Mouse (Mus musculus): ENCODE measurements around the gene Klf1.

Klf1 gene

DNA sequence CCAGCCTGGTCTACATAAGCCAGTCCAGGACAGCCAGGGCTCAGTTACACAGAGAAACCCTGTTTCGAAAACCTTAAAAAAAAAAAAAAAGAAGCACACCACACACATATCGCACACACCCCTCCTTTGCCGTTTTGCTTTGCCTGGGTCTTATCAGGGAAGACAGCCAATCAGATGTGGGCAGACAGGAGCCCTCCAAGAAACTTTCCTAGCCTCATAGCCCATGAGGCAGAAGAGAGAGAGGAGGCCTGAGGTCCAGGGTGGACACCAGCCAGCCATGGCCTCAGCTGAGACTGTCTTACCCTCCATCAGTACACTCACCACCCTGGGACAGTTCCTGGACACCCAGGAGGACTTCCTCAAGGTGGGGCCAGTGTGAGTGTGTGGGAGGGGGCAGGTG lies at the start of gene Klf1:
Gene Klf1, plus strand, starts transcription at position 177 of the 400 bp plus-strand sequence.
- in situ Hi-C loops (cut with MboI; ENCODE audit: unreplicated experiment in 2 of 2): loop anchor here (10.0 kb wide), 3 partner anchors 57 to 307 kb away; partner anchors contain the start of genes Calr (in 1 of the 2) and Rad23a (in 1 of the 2)

DNA sequence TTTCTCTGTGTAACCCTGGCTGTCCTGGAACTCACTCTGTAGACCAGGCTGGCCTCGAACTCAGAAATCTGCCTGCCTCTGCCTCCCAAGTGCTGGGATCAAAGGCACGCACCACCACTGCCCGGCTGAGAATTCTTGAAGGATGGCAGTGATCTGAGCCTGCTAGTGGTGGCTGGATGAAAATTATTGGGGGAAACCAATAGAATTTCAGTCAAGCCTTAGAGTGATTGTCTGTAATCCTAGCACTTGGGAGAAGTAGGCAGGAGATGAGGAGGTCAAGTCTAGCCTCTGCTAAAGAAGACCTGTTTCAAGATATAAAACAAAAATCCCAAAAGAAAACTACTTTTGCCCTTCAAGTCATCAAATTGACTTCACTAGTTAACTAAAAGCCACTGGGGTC lies 45.3 kb upstream of the Klf1 start:
- in situ Hi-C loops (cut with MboI; ENCODE audit: unreplicated experiment in 2 of 2): no loop called here

DNA sequence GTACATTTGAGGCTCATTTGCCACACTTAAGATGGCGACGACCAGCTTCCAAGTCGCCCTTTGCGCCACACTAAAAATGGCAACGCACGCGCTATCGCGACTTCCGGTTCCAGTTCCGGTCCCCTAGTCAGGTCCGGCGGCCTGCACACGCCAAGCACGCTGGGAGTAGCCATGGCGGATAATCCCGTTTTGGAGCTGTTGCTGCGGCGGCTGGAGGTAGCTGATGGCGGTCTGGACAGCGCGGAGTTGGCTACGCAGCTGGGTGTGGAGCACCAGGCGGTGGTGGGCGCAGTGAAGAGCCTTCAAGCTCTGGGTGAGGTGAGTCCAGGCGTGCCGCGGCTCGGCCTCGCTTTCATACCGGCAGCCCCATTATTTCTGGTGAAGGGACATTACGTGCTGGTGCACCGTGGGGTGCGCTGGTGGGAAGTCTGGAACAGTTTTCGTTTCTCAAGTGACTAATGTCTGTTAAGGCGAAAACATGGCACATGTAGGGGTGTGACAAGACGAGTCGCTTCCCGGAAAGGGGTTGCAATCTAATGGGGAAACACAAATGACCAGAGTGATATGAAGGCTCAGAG lies 44.8 kb upstream of the Klf1 start, which contains the start of gene Farsa:
Gene Farsa, plus strand, starts transcription at position 126 of the 578 bp plus-strand sequence.
- in situ Hi-C loops (cut with MboI; ENCODE audit: unreplicated experiment in 2 of 2): no loop called here

DNA sequence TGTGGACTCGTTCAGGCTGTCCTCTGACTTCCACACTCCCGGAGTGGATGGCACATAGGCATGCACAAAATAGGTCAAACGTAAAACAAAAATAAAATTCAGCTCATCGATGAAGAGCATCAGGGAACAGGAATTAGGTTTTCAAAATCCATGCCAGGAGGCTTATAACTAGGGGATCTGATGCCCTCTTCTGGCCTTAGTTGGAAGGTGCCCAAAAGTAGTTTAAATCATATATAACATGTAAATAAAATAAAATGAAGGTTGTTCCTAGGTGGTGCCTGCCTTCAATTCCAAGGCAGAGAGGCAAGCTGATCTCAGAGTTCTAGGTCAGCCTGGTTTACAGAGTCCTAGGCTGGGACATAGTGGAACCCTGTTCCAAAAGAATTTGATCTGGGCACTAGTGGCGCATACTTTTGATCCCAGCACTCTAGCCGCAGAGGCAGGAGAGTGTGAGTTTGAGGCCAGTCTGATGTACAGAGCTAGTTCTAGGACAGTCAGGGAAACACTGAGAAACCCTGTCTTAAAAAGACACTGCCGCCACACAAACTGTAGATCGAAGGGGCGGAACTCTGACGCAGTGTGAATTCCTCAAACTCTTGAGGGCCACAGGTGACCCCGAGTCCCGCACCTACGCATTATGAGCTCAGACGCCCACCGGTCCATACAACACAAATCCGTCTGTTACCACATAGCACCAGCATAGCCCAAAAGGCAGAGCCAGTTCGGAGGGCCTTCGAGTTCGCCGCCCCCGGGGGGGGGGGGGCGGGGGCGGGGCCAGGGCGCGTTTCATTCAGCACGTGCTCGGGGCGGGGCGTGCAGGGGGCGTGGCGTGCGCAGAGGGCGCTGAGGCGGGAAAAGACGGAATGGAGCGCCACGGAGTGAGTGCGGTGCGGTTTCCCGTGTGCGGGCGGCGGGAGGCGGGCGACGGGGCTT lies 30.1 kb upstream of the Klf1 start, which contains the start of gene Syce2:
Gene Syce2, plus strand, starts transcription at position 736 of the 933 bp plus-strand sequence.
- in situ Hi-C loops (cut with MboI; ENCODE audit: unreplicated experiment in 2 of 2): no loop called here

DNA sequence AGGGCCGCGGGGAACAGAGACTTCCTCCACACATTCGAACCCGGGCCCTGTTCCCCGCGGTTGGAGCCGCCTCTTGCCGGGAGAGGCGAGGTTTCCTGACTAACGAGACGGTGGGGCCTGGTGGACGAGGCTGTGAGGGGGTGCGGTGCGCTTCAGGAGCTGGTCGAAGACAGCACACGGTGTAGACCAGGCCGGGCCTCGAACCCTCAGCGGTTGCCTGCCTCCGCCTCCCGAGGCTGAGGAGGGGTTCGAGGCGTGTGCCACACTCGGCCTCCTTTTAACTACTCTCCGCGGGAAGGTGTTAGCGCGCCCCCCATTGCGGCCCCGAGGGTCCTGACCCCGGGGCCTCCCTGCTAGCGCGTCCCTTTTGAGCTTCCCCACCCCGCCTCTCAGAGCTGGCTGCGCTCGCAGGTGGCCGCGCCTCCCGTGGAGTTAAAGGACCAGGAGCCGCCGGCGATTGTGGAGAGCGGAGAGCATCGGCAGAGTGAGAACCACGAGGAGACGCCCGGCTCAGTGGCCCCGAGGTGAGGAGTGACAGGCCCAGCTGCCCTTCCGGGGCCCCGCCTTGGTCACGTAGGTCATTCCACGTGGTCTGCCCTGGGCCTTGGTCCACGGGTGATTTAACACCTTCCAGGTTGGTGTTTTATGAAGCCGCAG lies 29.3 kb upstream of the Klf1 start:
- in situ Hi-C loops (cut with MboI; ENCODE audit: unreplicated experiment in 2 of 2): no loop called here

DNA sequence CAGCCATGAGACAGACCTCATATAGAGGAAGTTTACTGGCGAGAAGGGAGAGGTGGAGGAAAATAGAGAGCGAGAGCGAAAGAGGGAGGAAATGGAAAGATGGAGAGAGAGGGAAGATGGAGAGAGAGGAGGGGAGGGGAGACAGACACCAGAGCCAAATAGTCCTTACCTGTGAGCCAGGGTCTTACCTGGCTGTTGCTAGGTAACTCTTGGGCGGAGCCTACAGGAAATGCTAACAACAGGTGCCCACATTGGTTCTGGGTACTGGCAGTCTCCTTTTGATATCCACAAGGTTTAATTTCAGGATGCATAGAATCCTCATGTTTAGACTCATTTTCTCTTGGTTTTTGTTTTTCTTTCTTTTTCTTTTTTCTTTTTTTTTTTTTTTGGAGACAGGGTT lies 28.7 kb upstream of the Klf1 start:
- in situ Hi-C loops (cut with MboI; ENCODE audit: unreplicated experiment in 2 of 2): no loop called here

DNA sequence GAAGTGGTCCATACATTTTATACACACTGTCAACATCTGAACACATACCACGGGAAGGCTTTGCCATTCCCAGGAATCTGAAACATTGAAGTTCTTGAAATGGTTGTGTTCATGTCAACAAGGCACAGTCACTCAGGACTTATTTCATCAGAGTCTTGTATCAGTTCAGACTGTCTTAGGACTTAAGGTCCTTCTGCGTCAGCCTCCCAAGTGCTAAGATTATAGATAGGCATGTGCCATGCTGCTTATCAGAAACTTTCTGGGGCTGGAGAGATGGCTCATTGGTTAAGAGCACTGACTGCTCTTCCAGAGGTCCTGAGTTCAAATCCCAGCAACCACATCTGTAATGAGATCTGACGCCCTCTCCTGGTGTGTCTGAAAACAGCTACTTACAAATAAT lies 27.4 kb upstream of the Klf1 start:
- in situ Hi-C loops (cut with MboI; ENCODE audit: unreplicated experiment in 2 of 2): no loop called here

DNA sequence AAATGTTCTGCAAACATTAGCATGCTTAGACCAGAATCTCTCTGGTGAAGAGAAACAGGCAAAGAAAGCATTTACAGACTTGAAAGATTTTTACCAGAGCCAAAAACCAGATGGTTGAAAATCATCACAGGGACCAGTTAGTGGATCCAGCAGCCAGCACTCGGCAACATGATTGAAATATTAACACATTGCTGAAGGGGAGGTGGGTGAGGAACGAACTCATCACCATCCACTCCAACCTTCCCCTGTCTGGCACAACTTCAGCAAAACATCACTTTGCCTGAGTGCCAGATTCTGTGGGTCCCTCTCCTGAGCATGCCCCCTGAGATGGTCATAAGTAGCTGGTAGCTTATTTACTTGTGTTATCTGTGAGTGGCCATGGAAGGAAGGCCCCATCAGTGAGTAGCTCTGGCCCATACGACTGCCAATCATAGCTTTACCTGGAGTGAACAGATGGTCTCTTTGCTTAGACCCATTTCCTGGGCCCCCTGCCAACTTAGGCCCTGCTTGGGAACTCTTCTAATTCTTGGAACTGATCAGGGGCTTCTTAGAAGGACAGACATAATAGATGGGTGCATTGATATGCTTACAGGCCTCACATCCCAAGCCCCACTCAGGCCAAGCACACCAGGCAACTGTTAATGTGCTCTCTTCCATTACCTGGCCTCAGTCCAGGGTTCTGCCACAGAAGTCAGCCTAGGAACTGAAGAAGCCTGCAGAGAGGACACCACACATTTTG lies 24.3 kb upstream of the Klf1 start:
- in situ Hi-C loops (cut with MboI; ENCODE audit: unreplicated experiment in 2 of 2): no loop called here

DNA sequence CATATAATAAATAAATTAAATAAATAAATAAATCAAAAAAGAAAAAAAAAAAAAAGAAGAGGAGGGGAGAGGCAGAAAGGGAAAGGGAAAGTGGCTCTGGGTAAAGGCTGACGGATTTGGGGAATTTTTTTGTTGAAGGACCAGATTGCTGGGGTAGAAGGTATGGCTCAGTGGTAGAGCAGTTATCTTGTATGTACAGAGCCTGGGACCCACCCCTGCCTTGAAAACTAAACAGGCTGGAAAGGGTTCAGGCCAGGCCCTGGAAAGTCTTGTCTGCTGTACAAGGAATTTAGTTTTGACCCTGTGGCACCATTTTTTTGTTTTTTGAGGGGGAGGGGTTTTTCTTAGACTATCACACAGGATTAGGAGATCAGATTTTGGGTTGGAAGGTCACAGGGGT lies 22.8 kb upstream of the Klf1 start:
- in situ Hi-C loops (cut with MboI; ENCODE audit: unreplicated experiment in 2 of 2): no loop called here

DNA sequence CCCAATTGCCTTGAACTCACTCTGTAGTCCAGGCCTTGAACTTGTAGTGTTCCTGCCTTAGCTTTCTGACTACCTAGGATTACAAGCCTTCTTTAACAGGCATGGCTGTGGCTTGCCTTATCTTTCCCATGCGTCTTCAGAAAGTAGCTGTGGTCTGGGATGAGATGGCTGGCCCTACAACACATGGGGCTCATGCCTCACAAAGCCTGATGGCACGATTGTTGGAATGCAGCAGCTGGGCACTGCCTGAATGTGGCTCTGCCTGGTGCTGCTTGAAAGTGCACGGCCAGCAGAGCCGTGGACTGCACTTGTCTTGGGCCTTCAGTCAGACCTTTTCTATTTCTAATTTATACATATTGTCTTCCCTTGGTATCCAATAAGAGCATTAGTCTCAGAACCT lies 17.0 kb upstream of the Klf1 start:
- in situ Hi-C loops (cut with MboI; ENCODE audit: unreplicated experiment in 2 of 2): no loop called here

DNA sequence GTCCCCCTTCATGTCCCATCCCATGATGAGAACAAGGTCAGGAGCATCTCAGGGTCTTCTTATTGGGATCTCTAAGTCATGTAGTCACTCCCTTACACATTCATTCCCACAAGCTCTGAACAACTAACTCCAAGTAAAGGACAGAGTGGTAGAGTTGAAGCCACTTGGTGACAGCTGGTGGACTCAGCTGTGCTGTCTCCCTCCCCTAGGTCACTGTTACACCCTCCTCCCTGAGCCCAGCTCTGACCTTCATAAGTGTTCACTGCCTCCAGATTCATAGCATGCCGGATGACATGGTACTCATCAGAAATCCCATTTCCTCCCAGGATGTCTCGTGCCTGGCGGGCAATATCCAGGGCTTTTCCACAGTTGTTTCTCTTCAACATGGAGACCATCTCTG lies 13.4 kb upstream of the Klf1 start:
- in situ Hi-C loops (cut with MboI; ENCODE audit: unreplicated experiment in 2 of 2): no loop called here

DNA sequence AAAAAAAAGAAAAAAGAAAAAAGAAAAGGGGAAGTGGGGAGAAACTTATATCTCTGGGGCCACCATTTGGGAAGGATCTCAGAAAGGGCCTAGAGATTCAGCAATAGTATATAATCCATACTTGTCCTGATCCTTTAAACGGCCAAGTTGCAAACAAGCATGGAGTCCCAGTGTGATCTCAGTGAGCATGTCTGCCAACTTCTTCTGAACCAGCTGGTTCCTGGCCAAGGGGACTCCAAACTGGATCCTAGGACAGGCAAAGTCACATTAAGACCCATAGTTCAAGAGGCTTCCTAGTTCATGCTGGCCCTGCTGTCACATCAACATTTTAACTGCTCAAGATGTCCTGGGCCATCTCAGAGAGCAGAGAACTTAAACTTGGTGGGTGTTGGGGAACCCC lies 12.6 kb upstream of the Klf1 start:
- in situ Hi-C loops (cut with MboI; ENCODE audit: unreplicated experiment in 2 of 2): no loop called here

DNA sequence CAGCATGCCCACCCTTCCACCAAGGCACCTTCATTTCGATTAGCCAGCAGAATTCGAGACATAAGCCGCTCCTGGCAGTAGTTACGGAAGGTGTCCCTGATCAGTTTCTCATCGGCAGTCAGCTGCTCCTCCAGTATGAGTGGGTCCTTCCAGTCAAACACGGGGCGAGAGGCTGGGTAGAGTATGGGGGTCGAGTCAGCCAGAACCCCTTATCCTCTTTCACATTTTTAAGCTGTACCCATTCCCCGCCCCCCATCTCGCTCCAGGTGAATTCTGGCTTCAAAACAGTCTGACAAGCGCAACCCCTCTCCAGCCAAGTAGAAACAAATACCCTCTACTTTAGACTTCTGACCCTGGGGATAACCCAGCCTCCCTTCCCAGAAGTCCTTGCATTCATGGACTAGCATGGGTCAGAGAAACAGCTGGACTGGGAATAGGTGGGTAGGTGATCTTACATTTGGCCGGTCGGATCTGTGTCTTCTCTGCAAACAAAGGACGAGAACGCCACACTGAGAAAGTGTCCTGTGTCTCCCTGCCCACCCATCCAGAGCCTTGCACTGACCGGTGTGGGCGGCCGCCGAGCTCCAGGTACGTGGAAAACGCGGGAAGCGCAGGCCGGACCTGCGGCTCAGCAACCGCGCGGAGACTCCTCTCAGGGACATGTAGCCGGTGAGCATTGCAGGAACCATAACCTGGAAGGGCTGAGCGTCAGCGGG lies 8.6 kb upstream of the Klf1 start:
- in situ Hi-C loops (cut with MboI; ENCODE audit: unreplicated experiment in 2 of 2): no loop called here

DNA sequence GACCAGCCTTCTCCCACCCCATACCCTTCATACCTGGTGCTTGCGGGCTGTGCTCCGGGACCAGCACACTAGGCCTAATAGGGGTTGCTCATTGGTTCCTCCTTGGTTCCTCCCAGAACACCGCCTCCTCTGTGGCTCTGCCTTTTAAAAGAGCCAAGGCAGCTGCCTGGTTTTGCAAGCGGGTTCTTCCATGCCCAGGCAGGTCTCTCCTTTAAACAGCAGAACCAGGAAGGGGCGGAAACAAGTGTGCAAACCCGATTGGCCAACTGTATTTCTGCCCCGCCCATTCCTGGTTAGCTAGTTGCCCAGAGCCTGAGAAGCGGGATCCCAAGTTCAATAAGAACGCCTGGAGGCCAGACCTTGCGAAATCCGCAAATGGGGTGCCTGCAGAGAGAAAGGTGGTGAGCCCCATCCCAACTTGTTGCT lies 8.0 kb upstream of the Klf1 start, which contains the start of gene Gcdh:
Gene Gcdh, minus strand, starts transcription at position 213 of the 426 bp plus-strand sequence.
- in situ Hi-C loops (cut with MboI; ENCODE audit: unreplicated experiment in 2 of 2): no loop called here

DNA sequence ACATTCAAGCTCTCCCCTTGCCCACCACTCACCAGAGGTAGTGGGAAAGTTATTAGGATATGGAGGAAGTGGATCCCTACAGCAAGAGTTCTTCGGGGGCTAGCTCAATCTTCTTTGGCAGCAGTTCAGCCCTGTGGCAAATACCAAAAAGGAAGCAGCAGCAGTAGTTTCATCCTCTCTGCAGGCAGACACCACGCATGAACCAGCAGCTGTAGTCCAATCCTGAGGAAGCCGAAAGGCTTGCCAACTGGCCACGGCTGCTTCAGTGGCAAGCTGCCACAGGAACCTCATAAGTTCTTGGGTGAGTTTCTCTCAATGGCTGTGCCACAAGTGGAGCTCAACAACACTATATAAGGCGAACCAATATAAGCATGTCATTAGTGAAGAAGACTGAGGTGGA lies 5.8 kb upstream of the Klf1 start:
- in situ Hi-C loops (cut with MboI; ENCODE audit: unreplicated experiment in 2 of 2): no loop called here

DNA sequence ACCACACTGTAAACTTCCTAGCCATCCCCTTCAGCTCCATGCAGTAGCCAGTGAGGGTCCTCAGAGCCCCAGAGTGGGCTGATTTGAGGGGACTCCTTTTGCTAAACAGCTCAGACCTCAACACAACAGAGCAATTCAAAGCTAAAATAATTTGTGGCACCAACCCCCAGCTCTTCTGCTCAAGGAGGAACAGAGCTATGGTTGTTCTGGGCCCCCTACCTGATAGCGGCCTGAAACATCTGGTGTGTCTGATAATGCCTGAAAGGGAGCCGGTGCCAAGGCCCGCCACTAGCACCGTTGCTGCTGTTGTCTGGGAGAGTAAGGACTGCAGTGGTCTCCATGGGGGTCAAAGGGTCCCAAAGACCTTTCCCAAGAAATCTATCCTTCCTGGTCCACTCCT lies 657 bp upstream of the Klf1 start:
- in situ Hi-C loops (cut with MboI; ENCODE audit: unreplicated experiment in 2 of 2): loop anchor here (10.0 kb wide), 3 partner anchors 56 to 306 kb away; partner anchors contain the start of genes Calr (in 1 of the 2) and Rad23a (in 1 of the 2)

DNA sequence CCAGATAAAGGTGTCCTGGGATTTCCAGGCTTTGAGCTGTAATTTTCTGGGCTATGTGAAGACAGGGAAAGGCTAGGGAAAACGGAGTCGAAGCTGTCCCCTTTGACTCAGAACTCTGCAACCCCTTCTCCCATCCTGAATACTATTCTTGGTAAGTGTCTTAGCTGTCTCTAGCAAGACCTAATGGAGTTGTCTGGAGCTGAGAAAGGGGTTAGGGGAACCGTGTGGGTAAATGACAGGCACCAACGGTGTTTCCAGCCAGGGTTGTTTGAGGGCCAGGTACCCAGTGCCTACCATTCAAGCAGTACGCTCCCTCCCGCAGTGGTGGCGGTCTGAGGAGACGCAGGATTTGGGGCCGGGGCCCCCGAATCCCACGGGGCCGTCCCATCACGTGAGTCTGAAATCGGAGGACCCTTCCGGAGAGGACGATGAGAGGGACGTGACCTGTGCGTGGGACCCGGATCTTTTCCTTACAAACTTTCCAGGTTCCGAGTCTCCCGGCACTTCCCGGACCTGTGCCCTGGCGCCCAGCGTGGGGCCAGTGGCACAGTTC lies 715 bp downstream of the Klf1 start:
- in situ Hi-C loops (cut with MboI; ENCODE audit: unreplicated experiment in 2 of 2): loop anchor here (10.0 kb wide), 3 partner anchors 58 to 308 kb away; partner anchors contain the start of genes Calr (in 1 of the 2) and Rad23a (in 1 of the 2)

DNA sequence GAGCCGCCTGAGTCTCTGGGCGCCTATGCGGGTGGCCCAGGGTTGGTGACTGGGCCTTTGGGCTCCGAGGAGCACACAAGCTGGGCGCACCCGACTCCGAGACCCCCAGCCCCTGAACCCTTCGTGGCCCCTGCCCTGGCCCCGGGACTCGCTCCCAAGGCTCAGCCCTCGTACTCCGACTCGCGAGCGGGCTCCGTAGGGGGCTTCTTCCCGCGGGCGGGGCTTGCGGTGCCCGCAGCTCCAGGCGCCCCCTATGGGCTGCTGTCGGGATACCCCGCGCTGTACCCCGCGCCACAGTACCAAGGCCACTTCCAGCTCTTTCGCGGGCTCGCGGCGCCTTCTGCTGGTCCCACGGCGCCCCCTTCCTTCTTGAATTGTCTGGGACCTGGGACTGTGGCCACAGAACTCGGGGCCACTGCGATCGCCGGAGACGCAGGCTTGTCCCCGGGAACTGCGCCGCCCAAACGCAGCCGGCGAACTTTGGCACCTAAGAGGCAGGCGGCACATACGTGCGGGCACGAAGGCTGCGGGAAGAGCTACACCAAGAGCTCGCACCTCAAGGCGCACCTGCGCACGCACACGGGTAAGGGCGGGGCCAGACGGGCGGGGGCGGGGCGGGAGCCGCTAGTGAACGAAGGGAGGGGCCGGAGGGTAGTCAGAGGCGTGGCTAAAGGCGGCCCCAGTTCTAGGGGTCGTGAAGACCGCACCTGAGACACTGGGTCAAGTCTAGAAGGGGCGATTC lies 1.4 kb downstream of the Klf1 start:
- in situ Hi-C loops (cut with MboI; ENCODE audit: unreplicated experiment in 2 of 2): loop anchor here (10.0 kb wide), 3 partner anchors 58 to 308 kb away; partner anchors contain the start of genes Calr (in 1 of the 2) and Rad23a (in 1 of the 2)
